Comparison of ENCODE assay signal across 8 mouse cellular contexts in the genomic region with DNA sequence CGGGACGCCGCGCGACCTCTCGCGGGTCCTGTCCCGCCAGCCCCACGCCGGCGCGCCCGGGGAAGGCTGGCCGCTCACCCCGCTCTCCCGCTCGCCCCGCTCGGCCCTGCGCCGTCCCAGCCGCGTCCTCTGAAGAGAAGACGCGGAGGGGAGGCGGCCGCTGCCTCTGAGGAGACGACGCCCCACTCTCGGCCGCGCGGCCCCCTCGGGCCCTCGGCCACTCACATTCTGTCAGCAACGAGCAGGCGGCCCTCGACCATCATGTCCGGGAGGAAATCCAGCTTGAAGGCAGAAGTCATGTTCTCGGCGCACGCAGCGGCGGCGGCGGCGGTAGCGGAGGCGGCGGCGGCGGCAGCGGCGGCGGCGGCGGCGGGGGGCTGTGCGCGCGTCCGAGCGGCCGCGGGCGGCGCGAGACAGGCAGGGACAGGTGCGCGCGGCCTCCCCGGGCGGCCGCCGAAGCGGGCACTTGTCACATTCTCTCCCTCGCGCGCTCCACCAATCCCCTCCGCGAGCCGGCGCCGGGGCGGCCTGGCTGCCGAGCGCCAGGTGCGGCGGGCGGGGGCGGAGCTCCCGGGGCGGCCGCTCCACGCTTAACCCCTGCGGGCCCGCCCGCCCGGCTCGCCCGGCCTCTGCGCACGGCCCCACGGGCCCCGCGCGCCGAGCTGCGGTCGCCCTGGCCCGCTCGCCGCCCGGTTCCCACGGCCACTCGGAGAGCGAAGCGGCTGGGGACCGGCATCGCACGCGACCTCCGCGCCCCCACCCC.
DNase-seq lines count a peak whose midpoint lies in the region; ATAC-seq and TF ChIP-seq lines count a peak whose summit lies in the region.

No protein-coding gene starts in this region.

- TF ChIP-seq POLR2A in limb, embryonic 14.5 days (IDR thresholded peaks at IDR 0.05; ENCODE audit: borderline replicate concordance, extremely low read depth, insufficient read depth, insufficient read length), result no peak
- TF ChIP-seq POLR2A in spleen, adult 2 months (IDR thresholded peaks at IDR 0.05; ENCODE audit: low read depth, low read length), result no peak

- DNase-seq in ZHBTc4 (ENCODE audit: low read depth, low spot score) (peak; percentile 84), MN1 (ENCODE audit: low spot score) (no peak)
- DNase-seq in cerebellum, postnatal 14 days, result peak; percentile 80 to 85
- DNase-seq in gastrocnemius, postnatal 10 days, result peak; percentile 81
- peak; percentile 75 for DNase-seq in limb, embryonic 14.5 days (ENCODE audit: low spot score)
- DNase-seq in spleen, adult 2 months (ENCODE audit: low read depth in 1 of 2, low spot score in 2 of 2), result peak; percentile 4 to 54

- H3K27ac ChIP-seq in limb, embryonic 14.5 days (replicated peaks; ENCODE audit: low read depth, low read length), result peak overlapping the region; percentile 77
- H3K27ac ChIP-seq in midbrain, embryonic 15.5 days, result peak overlapping the region; percentile 96
- no peak overlapping the region for H3K27ac ChIP-seq in spleen, adult 2 months (ENCODE audit: insufficient read depth, low read length)

- peaks cover 17% of the 10 kb centered on the region; the same call in 1 of the 2 replicates for H3K27me3 ChIP-seq in limb, embryonic 14.5 days (ENCODE audit: control insufficient read depth, insufficient read depth, low read length)
- no peaks in the 10 kb centered on the region for H3K27me3 ChIP-seq in midbrain, embryonic 15.5 days (replicated peaks)
- peaks cover 13% of the 10 kb centered on the region for H3K27me3 ChIP-seq in spleen, adult 2 months (ENCODE audit: control insufficient read depth, insufficient read depth, low read length)

- peak overlapping the region; percentile 88 for H3K4me2 ChIP-seq in limb, embryonic 14.5 days (replicated peaks; ENCODE audit: low read depth, low read length, severe bottlenecking)
- H3K4me2 ChIP-seq in midbrain, embryonic 15.5 days, result peak overlapping the region; percentile 67

- H3K9ac ChIP-seq in limb, embryonic 14.5 days (ENCODE audit: low read depth, low read length, severe bottlenecking), result peak overlapping the region; percentile 81
- peak overlapping the region; percentile 97 for H3K9ac ChIP-seq in midbrain, embryonic 15.5 days

- H3K4me3 ChIP-seq in limb, embryonic 14.5 days (replicated peaks; ENCODE audit: low read length), result peak overlapping the region; percentile 76
- H3K4me3 ChIP-seq in midbrain, embryonic 15.5 days, result peak overlapping the region; percentile 96
- peak overlapping the region; percentile 67 for H3K4me3 ChIP-seq in spleen, adult 2 months (ENCODE audit: extremely low read depth, insufficient read depth, insufficient read length)

- WGBS in limb, embryonic 14.5 days, result under 1% methylated on average over 69 of the region's 124 CpGs
- WGBS in midbrain, embryonic 15.5 days, result under 1% methylated on average over 71 of the region's 124 CpGs
- 1% methylated on average over 77 of the region's 124 CpGs for WGBS in spleen, adult 2 months

- no peaks in the 10 kb centered on the region for H3K9me3 ChIP-seq in limb, embryonic 14.5 days (ENCODE audit: control insufficient read depth, low read length)
- no peaks in the 10 kb centered on the region for H3K9me3 ChIP-seq in midbrain, embryonic 15.5 days

- ATAC-seq in inflammation-experienced regulatory T-cells, adult 6 months, result peak; percentile 71
- ATAC-seq in limb, embryonic 14.5 days (ENCODE audit: low FRiP score, low read depth), result peak; percentile 88
- ATAC-seq in midbrain, embryonic 15.5 days (replicated peaks), result peak; percentile 91

- TF ChIP-seq CTCF in spleen, adult 2 months (IDR thresholded peaks at IDR 0.05; ENCODE audit: extremely low read depth, insufficient read depth, insufficient read length, insufficient replicate concordance), result no peak

- no peaks in the 10 kb centered on the region for H3K36me3 ChIP-seq in limb, embryonic 14.5 days (ENCODE audit: control insufficient read depth, insufficient read depth, low read length)
- H3K36me3 ChIP-seq in midbrain, embryonic 15.5 days (replicated peaks), result no peaks in the 10 kb centered on the region
- H3K36me3 ChIP-seq in spleen, adult 2 months (ENCODE audit: control insufficient read depth, insufficient read depth, low read length), result no peaks in the 10 kb centered on the region

- H3K4me1 ChIP-seq in limb, embryonic 14.5 days (ENCODE audit: control insufficient read depth, insufficient read depth, low read length), result peaks cover 15% of the 10 kb centered on the region
- peaks cover 67% of the 10 kb centered on the region for H3K4me1 ChIP-seq in midbrain, embryonic 15.5 days
- peaks cover 3% of the 10 kb centered on the region; the same call in 1 of the 2 replicates for H3K4me1 ChIP-seq in spleen, adult 2 months (ENCODE audit: control insufficient read depth, insufficient read depth, insufficient read length)
